Mouse (Mus musculus) ovary, postnatal 10 days (tissue): ENCODE data around the gene Rpl19.

Experiments
- DNase-seq: peaks from one replicate; pipeline ENCODE4 v3.0.0; 2022; ENCODE audit warnings: low spot score

Gene Rpl19

DNA sequence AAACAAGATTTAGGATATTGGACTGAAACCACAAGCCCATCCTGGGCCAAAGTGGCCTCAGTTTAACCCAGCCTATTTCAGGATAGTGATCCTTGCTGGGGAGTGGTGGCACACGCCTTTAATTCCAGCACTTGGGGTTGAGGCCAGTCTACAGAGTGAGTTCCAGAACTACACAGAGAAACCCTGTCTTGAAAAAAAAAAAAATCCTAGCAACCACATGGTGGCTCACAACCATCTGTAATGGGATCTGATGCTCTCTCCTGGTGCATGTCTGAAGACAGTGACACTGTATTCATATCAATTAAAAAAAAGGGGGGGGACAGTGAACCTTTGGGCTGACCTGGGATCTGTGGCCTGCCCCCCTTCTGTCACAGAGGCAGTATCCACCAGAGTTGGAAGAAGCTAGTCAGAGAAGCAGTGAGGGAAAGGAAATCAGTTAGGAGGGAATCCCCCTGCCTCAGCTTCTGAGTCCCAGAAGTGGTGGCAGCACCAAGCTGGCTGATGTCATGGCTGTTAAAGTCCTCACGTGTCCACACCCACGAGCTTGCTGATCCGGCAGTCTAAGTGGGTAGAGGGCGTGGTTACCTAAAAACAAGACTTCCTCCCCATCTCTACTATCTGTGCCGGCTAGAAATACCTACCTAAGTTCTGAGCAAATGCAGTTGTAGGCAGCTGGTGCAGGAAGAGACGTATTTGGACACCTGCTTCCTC is 27.5 kb upstream of the Rpl19 start:
- no peak for DNase-seq

DNA sequence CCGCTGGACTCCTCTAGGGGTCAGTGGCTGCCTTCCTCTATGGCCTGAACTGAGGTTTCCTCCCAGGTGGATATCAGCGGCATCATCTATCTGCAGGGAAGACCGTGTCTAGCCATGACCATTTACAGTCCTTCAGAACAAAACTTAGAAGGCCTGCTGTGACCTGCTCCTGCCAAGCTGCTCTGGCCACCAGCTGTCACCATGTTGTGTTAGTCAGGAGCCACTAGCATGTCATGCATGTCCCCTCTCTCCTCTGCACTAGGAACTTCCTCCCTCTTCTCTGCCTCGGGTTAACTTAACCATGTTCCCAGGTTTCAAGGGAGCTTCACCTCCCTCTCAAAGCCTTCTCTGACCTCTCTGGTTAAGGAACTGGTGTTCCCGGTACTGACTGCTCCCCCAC is 26.8 kb upstream of the Rpl19 start:
- DNase-seq, result no peak

DNA sequence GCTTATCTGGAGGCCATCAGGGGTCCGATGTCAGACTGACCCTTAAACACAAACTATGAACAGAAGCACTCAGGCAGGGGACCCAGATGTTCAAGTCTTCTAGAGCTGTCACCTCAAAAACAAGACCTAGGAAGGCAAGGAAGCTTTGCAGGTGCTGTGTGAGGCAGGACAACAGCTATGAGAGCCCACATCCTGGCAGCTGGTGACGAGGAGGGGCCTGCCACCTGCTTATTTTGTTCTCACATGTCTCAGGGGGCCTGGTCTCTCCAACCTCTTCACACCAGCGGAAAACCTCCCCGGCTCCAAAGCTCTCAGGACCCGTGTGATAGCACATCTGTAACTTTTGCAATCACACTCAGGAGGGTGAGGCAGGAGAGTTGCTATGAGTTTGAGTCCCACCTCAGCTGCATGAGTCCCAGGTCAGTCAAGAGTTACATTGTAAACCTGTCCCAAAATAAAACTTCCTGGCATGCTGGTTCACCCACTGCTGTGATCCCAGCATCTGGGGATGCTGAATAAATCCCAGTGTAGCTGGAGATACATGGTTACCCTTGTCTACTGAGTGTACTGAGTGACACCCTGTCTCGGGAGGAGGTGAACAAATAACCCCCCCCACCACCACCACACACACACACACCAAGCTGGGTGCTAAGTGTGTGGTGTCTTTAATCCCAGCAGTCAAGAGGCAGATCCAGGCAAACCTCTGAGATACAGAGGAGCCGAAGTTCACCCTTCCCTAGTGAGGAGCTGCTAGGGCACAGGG is 26.0 kb upstream of the Rpl19 start:
- no peak for DNase-seq

DNA sequence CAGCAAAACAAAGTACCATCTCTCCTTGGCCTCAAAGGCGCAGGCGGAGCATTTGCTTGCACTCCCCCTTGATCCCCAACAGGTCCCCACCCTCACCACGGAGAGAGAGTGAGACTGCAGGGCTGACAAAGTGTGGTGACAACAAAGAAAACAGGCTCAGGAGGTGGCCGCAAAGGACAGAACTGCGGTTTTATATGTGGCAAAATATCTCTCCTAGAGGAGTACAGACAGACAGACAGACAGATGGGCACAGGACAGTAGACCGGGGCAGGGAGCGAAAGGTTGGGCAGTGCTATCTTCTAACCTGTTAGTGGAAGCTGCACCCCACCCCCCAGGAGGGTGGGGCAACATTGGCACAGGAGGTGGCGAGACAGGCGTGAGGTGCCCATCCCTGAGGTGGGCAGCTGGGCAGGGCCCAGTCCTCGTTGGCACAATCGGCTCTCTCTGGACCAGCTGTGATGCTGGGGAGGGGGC is 25.1 kb upstream of the Rpl19 start:
- no peak for DNase-seq

DNA sequence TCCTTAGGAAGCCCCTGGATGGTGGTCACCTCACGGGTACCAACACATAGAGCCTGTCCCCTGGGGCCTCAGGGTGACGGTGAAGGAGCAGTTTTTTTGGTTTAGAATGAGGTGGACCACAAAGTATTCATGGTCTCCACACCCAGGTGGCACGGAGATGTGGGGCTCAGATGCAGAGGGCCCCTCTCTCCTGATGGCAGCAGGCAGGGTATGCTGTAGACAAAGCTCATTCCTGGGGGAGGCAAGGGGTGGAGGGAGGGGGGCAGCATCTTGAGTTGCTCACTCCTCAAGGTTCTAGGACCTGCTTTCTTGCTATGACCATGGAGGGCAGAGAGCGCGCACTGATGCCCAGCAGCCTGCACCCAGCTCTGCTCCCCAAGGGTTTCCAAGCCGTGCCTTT is 24.5 kb upstream of the Rpl19 start:
- no peak for DNase-seq

DNA sequence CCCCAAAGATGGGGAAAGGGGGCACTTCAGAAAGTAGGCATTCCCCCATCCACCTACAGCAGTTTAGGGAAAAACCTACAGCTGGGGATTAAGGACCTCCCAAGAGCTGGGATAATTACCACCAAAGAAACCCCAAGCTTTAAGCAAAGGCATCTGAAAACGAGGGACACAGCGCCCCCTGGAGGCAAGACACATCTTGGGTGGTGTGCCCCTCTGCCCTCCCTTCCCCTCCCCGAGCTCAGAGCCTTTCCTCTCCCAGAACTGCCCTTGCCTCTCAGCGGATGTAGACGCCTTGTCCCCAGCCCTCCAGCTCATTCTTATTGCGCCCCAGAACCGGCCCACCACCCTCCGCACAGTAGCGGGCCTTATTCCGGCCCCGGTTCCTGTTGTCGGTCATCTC is 23.9 kb upstream of the Rpl19 start:
- peak; percentile 59 for DNase-seq

DNA sequence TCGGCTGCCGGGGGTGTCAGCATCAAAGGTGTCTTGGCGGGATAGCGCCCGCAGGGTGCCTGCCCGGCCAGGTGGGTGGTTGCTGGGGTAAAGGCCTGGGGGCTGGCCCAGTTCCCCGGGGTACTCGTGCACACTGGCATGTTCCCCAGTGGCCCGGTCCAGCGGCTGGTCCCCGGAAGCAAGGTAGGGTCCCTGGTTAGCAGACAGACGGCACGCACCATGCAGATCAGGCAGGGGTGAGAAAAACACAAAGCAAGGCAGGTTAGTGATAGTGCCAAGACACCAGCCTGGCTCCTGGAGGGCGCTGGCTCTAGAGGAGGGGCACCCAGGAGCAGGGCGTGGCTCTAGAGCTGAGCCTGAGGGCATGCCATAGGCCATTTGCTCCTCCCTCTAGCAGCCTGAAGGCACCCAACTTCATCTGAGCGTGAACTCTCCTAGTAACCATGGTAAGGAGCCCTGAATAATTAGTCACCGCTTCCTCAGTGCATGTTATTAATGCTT is 23.3 kb upstream of the Rpl19 start:
- no peak for DNase-seq

DNA sequence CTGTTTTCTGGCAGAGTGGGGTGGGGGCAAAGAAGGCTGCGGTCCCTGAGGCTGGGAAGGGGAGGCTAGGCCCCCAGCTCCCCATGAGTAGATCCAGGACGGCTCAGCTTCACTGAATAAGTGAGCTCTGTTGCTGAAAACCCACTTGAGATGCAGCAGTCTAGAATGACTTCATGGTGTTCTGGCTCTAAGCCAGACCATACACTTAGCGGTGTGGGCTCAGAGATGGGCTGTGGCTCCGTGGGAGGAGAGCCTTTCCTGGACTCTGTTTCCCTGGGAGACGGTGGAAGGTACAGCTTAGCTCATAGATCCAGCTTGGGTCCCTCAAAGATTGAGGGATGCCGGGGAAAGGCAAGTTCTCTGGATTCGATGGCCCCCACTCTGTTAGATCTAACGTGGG is 22.3 kb upstream of the Rpl19 start:
- DNase-seq, result no peak

DNA sequence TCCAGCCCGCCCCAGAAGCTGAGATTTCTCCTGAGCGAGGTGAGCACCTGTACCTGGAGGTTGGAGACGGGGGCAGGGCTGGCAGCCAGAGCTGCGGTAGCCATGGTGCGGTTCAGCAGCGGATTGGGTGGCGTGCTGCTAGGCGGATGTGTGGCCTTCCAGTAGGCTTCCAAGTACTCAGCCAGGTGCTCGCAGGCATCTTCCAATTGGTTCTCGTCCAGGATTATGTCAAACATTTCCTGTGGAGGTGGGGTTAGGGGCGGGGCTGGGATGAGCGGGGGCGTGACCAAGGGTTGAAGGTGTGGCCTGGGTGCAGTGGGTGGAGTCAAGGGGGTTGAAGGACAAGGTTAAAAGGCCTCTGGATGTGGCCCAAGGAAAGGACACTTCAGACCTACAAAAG is 21.4 kb upstream of the Rpl19 start:
- DNase-seq, result no peak

DNA sequence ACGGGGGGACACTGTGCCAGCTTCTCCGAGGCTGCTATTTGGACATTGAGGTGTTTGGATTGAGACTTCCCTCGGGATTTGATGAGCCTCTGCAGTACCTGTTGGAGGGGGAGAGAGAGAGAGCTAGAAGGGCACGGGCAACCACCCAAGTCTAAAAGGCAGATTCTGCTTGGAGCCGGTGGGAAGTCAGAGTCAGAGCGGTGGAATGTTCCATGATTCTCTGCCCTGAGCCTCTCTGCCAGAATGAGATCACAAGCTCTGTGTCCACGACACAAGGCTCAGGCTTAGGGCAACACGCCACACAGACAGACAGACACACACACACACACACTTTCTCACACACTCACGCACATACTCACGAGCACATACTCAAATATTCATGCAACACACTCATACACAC is 20.8 kb upstream of the Rpl19 start:
- no peak for DNase-seq

DNA sequence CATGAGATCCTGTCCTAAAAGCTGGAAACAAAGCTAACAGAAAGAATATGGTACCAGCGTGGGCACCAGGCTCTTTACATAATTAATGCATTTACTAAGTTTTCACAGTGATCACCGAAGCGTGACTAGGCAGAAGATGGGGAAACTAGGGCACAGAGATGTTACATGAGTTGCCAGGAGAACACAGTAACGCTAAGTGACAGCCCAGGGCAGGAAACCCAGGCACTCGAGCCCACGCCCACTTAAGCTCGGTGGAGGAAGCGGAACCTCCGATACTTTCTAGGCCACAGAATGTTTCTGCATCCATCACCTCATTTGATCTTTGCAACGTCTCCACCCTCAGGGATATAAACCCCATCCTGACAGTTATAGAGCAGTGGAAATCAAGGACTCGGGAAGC is 18.4 kb upstream of the Rpl19 start:
- DNase-seq, result no peak

DNA sequence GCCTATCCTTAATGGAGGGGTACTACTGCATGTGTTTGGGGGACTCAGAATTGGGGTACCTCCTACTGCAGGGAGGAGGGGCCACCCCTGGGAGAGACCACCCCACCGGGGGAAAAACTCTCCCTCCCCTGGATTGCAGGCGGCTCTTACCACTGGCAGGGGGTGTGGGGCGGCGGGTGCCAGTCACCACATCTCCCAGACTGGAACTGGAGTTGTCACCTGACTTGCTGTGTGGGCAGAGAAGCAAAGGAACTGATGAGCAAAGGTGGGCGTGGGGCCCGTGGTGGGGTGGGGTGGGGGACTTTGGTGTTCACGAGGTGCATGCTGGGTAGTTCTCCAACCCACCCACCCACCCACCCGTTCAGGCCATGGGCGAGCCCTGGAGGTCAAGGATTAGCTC is 14.8 kb upstream of the Rpl19 start:
- DNase-seq, result no peak

DNA sequence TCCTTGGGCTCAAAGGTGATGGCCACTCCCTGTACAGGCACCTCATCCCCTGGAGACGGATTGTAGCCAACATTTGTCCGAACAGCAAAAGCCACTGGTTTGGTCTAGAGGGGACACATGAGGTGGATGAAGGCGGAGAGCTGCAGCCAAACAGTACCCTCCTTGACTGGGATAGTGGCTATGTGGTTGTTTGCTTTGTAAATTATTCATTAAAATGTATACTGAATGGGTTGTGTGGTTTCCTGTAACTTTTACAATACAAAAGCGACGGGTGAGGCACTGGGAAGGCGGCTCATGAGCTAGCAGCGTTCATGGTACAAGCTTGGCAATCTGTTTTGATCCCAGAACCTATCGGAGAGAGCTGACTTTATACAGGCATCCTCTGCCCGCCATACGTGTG is 13.7 kb upstream of the Rpl19 start:
- DNase-seq, result no peak

DNA sequence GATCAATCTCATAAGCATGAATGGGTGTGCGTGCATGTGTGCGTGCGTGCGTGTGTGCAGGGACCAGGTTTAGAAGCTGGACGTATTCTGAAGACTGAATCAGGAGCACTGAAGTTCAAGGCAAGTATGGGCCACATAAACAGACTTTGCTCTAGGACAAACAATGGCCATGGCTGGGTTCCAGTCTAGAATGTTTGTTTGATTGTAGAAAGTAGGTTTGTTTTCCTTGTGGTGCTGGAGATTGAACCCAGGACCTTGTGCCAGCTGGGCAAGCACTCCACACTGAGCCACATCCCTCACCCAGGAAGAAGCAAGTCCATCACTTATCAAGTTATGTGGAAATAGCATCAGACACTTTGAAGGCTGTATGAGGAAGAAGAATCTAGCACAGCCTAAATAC is 10.3 kb upstream of the Rpl19 start:
- DNase-seq, result no peak

DNA sequence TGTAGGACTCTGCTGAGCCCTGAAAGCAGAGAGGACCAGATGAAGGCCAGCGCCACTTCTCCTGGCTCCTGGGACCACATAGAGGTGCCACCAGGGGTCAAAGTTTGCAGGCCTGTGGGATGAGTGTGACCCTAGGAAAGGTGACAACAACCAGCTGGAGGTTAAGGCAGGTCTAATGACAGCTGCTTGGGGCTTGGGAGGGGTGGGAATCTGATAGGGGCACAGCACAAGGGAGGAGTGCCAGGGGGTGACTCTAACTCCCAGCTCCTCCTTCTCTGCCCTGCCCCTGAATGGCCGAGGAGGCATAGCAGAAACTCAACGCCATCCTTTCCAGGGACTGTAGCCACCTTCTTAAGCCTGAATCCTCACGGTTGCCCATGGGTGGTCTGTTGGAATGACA is 9.7 kb upstream of the Rpl19 start:
- no peak for DNase-seq

DNA sequence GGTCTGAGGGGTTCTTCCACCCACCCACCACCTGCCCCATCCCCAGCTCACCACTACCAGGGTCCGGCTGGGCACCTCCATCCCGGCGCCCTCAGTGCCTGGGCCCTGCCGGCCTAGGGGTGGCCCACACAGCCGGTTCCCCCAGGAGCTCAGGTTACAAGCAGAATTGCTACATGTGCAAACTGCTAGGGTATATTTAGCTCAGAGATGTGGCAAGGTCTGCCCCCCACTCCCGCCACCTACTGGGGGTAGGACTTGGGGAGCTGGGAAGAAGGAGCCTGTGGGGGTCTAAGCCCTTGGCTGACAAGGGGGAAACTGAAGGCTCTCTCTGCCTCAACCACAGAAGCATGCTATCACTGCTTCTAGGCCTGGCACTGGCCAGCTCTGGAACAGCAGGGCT is 8.3 kb upstream of the Rpl19 start:
- DNase-seq, result no peak

DNA sequence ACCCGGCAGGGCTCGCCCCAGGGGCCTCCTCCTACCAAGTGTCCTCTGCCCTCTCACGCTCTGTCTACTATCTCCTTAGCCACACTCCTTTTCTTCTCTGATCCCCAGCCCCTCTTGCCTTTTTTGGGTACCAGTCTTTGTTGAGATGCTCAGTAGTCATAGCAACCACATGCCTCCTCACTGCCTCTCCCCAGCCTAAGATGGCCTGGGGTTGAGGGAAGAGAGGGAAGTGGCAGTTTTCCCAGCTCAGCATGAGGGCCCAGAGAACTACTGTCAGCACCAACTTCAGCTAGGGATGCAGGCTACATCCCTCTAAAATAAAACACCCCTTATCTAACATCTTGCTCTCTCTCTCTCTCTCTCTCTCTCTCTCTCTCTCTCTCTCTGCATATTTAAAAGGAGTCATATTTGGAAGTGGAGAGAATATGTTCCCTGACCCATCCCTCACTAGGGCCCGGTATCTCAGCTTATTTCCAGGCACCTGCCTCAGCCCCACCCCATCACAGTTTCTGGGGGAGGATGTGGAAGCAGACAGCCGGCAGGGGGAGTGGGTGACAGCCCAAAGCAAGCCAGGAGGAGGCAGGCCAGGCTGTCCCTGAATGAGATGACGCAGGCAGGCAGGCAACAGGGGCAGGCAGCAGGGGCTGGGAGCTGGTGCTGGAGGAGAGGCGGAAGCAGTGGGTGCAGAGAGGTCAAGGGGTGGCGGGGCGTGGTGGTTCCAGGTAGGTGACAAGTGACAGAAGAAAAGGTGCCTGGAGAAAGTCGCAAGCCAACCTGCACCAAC is 7.5 kb upstream of the Rpl19 start:
- no peak for DNase-seq

DNA sequence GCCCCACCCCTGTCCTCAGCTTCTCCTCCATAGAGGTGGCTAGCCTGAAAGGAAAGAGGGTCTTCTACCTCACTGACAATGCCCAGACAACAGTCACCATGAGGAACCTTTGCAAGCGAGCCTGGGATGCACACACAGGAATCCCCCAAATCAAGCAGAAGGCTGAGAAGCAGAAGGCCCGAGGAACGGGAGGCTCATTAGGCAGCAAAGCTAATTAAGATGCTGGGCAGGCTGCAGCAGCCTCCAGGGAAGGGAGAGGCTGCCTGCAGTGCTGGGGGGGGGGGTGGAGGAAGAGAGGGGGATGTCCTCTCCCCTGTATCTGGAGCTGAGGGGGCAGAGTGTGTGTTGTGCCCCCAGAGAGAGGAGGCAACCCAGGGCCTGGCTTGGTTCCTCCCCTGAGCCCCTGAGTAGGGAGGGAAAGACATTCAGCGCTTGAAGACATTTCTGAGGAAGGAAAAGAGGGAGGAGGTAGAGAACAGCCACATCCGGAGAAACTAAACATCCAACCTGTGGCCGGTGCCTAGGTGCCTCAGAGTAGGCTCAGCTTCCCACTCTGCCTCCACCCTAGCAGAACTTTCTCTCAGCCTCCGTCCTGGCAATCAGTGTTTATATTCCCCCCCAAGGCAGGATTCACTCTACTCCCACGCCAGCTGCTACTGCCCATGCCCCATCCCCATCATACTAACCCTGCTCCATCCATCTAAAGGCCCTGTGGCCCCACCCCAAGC is 6.5 kb upstream of the Rpl19 start:
- no peak for DNase-seq

DNA sequence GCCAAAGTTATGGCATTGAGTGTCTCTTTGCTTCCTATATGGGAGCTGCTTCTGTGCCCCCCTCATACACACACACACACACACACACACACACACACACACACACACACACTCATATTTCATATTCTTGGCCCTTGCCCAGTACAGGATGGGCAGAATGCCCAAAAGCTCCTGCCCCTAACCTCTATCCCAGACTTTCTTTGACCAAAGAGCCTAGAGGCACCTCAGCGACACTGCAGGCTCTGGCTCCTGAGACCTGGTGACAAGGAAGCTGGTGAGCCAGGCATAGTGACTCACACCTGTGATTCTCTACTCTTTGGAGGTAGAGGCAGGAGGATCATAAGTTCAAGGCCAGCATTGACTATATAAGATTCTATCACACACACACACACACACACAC is 5.8 kb upstream of the Rpl19 start:
- DNase-seq, result no peak

DNA sequence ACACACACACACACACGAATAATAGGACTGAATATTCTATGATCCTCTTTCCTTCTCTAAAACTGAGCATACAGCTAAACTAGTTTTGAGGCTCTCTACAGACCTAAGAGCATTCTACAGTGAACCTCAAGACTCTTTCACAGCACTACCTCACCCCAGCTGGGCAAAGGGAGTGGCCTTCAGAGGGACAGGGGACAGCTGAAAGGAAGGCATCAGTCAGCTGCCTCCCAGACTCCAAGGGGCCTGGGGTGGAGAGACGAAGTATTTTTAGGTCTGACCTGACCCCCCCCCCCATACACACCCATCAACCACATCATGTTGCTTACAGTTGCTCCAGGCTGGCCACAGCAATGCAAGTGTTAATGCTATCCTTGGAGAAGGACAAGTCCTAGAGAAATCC is 5.4 kb upstream of the Rpl19 start:
- DNase-seq, result no peak

DNA sequence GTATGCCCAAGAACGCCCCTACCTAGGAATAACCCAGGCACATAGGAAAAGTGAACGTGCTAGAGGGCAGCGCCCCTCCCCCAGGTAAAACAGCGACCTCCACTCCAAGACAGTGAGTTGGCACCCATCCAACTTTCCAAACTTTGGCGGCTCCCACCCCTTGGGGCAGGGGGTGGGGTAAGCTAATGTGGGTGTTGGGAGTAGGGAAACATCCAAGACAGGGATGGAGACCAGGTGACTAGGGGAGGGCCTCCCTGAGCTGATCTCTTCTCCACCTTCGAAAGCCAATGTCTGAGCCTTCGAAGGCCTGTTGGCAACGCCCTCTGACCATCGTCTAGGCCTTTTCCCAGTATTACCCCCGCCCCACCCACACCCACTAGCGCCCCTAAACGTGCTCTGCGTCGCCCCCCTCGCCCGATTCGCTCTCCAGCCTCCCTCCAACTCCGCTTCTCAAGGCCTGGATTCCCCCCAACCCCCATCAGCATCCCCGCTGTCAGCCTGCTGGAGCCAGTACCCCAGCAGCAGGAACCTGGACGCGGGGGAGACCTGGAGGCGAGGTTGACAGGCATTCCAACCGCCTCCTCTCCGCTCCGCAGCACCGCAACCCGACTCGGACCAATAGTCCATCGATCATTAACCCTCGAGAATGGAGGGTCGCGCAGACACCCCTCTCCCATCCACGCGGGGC is 4.8 kb upstream of the Rpl19 start:
- no peak for DNase-seq

DNA sequence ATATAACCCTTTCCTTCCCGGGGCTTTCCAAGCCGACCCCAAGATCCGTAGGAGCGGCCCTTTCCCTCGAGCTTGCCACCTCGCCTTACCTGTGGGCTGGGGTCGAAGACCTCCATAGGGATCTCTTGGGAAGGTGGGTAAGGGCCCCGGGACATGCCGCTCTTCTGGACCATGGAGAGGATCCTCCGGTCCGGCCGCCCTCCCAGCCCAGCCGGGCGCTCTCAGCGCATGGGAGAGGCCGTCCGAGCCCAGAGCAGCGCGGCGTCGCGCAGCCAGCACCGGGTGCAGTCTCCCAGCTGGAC is 4.3 kb upstream of the Rpl19 start:
- DNase-seq, result no peak
